ENCODE assay signal across 12 mouse cellular contexts in the genomic region with DNA sequence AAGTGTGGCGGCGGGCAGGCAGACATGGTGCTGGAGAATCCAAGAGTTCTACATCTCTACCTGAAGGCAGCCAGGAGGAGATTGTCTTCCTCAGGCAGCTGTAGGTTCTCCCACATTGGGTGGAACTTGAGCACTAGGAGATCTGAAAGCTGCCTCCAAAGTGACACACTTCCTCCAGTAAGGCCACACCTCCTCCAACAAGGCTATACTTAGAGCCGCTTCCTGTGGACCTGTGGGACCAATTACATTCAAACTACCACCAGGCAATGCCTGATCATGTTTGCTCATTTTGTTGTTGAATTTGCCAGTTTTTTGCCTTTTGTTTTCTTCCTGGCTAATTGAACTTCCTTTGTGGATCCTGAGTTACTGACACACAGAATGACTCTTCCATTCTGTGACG. TPM values are rescaled to one million over a fixed set of nuclear protein-coding genes. Genes with fewer than 3 reads are reported as not detected.
A peak's percentile ranks its signal among the peaks of the same experiment; 100 is the strongest.
DNase-seq lines count a peak whose midpoint lies in the region; ATAC-seq and TF ChIP-seq lines count a peak whose summit lies in the region.
"Had no signal": no experiment of that assay in that cellular context is flagged by ENCODE, and none has a peak within 500 bp of the region (broad histone marks: within the 10 kb centered on the region; RNA-seq: fewer than 3 reads in every experiment).

No protein-coding gene starts in this region.

- TF ChIP-seq RAD21 in CH12.LX (IDR thresholded peaks at IDR 0.05; ENCODE audit: low read depth, low read length), result no peak

- 68% methylated on average over 4 of the region's 4 CpGs for WGBS in embryonic facial prominence, embryonic 10.5 days
- 31% methylated on average over 4 of the region's 4 CpGs for WGBS in liver, embryonic 14.5 days (ENCODE audit: insufficient replicate concordance)
- WGBS in midbrain, postnatal 0 days, result 87% methylated on average over 4 of the region's 4 CpGs

- peak overlapping the region; percentile 52 to 69 (median 61) for H3K4me3 ChIP-seq in CH12.LX (replicated peaks in 1 of 3; ENCODE audit: low read depth in 2 of 3, low read length in 2 of 3, poor library complexity in 1 of 3)
- no peak overlapping the region for H3K4me3 ChIP-seq in embryonic facial prominence, embryonic 10.5 days
- peak overlapping the region; percentile 12 to 38 for H3K4me3 ChIP-seq in liver, embryonic 14.5 days (ENCODE audit: insufficient read depth in 1 of 2, low read depth in 2 of 2, low read length in 2 of 2)
- H3K4me3 ChIP-seq in midbrain, postnatal 0 days (ENCODE audit: low read depth, low read length), result no peak overlapping the region
- H3K4me3 ChIP-seq: gastrocnemius, adult 2 months had no signal

- no peaks in the 10 kb centered on the region for H3K27me3 ChIP-seq in CH12.LX (replicated peaks)
- H3K27me3 ChIP-seq in embryonic facial prominence, embryonic 10.5 days (replicated peaks; ENCODE audit: low read depth, poor library complexity, severe bottlenecking), result no peaks in the 10 kb centered on the region
- H3K27me3 ChIP-seq in liver, embryonic 14.5 days (ENCODE audit: control insufficient read depth, insufficient read depth, low read length), result no peaks in the 10 kb centered on the region
- H3K27me3 ChIP-seq in midbrain, postnatal 0 days (ENCODE audit: insufficient read depth, low read length), result no peaks in the 10 kb centered on the region

- TF ChIP-seq EP300 in CH12.LX (IDR thresholded peaks at IDR 0.05; ENCODE audit: low read length), result peak; percentile 54
- no peak for TF ChIP-seq EP300 in liver, embryonic 14.5 days (IDR thresholded peaks at IDR 0.05; ENCODE audit: low read depth)

- intact Hi-C loops in heart, postnatal 10 days (cut with DNase I), result no loop called here

- TF ChIP-seq CTCF in CH12.LX (conservative IDR thresholded peaks at IDR 0.05 in 1 of 2, IDR thresholded peaks at IDR 0.05 in 1 of 2; ENCODE audit: low read depth in 2 of 2, low read length in 2 of 2), result no peak
- TF ChIP-seq CTCF in liver, embryonic 14.5 days (IDR thresholded peaks at IDR 0.05; ENCODE audit: low read depth), result no peak
- no peak for TF ChIP-seq CTCF in midbrain, postnatal 0 days (IDR thresholded peaks at IDR 0.05)

- peak overlapping the region; percentile 59; the same call in 1 of the 2 replicates for H3K4me2 ChIP-seq in CH12.LX (ENCODE audit: insufficient read depth, low read depth, poor library complexity, severe bottlenecking)
- peak overlapping the region; percentile 77 for H3K4me2 ChIP-seq in liver, embryonic 14.5 days (ENCODE audit: low read depth)
- no peak overlapping the region for H3K4me2 ChIP-seq in midbrain, postnatal 0 days (ENCODE audit: low read depth, low read length, poor library complexity, severe bottlenecking)

- peaks cover 8 to 29% of the 10 kb centered on the region in 2 experiments for H3K36me3 ChIP-seq in CH12.LX (replicated peaks in 1 of 2; ENCODE audit: control insufficient read depth in 1 of 2, insufficient read depth in 1 of 2, low read length in 1 of 2)
- H3K36me3 ChIP-seq in embryonic facial prominence, embryonic 10.5 days (replicated peaks), result peaks cover 54% of the 10 kb centered on the region
- H3K36me3 ChIP-seq in liver, embryonic 14.5 days (replicated peaks; ENCODE audit: control insufficient read depth, insufficient read depth, low read depth), result peaks cover 22% of the 10 kb centered on the region
- peaks cover 42% of the 10 kb centered on the region for H3K36me3 ChIP-seq in midbrain, postnatal 0 days (ENCODE audit: insufficient read depth, low read length)

- H3K27ac ChIP-seq in CH12.LX (ENCODE audit: insufficient read depth, low read depth), result peak overlapping the region; percentile 17; the same call in 1 of the 2 replicates
- peak overlapping the region; percentile 10; the same call in 1 of the 2 replicates for H3K27ac ChIP-seq in embryonic facial prominence, embryonic 10.5 days (replicated peaks)
- peak overlapping the region; percentile 98 for H3K27ac ChIP-seq in liver, embryonic 14.5 days
- no peak overlapping the region for H3K27ac ChIP-seq in midbrain, postnatal 0 days (ENCODE audit: low read depth, low read length)
- H3K27ac ChIP-seq: gastrocnemius, adult 2 months had no signal

- DNase-seq in heart, adult 8-10 months (ENCODE audit: low spot score), result peak; percentile 18
- no peak for DNase-seq in heart, postnatal 10 days
- DNase-seq in CH12.LX (ENCODE audit: extremely low read depth), result peak; percentile 88
- no peak for DNase-seq in embryonic facial prominence, embryonic 10.5 days (ENCODE audit: low spot score)
- peak; percentile 48 to 71 (median 50) for DNase-seq in liver, embryonic 14.5 days (ENCODE audit: low read depth in 3 of 3, low spot score in 3 of 3)
- DNase-seq in midbrain, postnatal 0 days (ENCODE audit: low spot score), result no peak
- no peak for DNase-seq in adrenal gland, adult 18-20 months (ENCODE audit: low spot score in 2 of 2)
- no peak for DNase-seq in right cerebral cortex, adult 2 months (ENCODE audit: low spot score in 2 of 2)
- DNase-seq: gastrocnemius, adult 2 months; kidney, postnatal 4 days; lung, postnatal 4 days had no signal

- dilution Hi-C loops in CH12.LX (cut with MboI; ENCODE audit: extremely low pct_ligation_motif_present, extremely low pct_unique_long_range_greater_than_20kb, low sequenced_read_pairs), result no loop called here

- peak; percentile 91 for ATAC-seq in liver, embryonic 14.5 days (ENCODE audit: insufficient read depth)
- ATAC-seq in midbrain, postnatal 0 days (ENCODE audit: low FRiP score), result no peak
- ATAC-seq: hindbrain, embryonic 16.5 days had no signal

- peak; percentile 74 for TF ChIP-seq POLR2A in CH12.LX (IDR thresholded peaks at IDR 0.05; ENCODE audit: low read depth, low read length)

- H3K4me1 ChIP-seq in CH12.LX (ENCODE audit: control insufficient read depth in 1 of 2, insufficient read depth in 2 of 2), result peaks cover 5 to 21% of the 10 kb centered on the region in 2 experiments
- peaks cover 8% of the 10 kb centered on the region; the same call in 1 of the 2 replicates for H3K4me1 ChIP-seq in embryonic facial prominence, embryonic 10.5 days
- peaks cover 17 to 21% of the 10 kb centered on the region in 2 experiments for H3K4me1 ChIP-seq in liver, embryonic 14.5 days (replicated peaks; ENCODE audit: control insufficient read depth in 2 of 2, insufficient read depth in 2 of 2, low read length in 1 of 2)
- no peaks in the 10 kb centered on the region for H3K4me1 ChIP-seq in midbrain, postnatal 0 days (ENCODE audit: insufficient read depth, low read length)

- in situ Hi-C loops in CH12.LX (cut with MboI; ENCODE audit: low pct_ligation_motif_present, low pct_unique_long_range_greater_than_20kb, low sequenced_read_pairs), result no loop called here

- H3K9me3 ChIP-seq in CH12.LX (replicated peaks; ENCODE audit: low read length), result no peaks in the 10 kb centered on the region
- no peaks in the 10 kb centered on the region for H3K9me3 ChIP-seq in embryonic facial prominence, embryonic 10.5 days
- no peaks in the 10 kb centered on the region for H3K9me3 ChIP-seq in liver, embryonic 14.5 days (ENCODE audit: control insufficient read depth, low read length)
- H3K9me3 ChIP-seq in midbrain, postnatal 0 days (ENCODE audit: low read length), result no peaks in the 10 kb centered on the region

- peak overlapping the region; percentile 56 for H3K9ac ChIP-seq in CH12.LX (ENCODE audit: insufficient read depth, low read depth)
- peak overlapping the region; percentile 60 for H3K9ac ChIP-seq in liver, embryonic 14.5 days (replicated peaks)
- no peak overlapping the region for H3K9ac ChIP-seq in midbrain, postnatal 0 days (replicated peaks; ENCODE audit: low read length, poor library complexity, severe bottlenecking)

- H3K79me2 ChIP-seq in CH12.LX (replicated peaks; ENCODE audit: control insufficient read depth, extremely low read depth, insufficient read depth, poor library complexity, severe bottlenecking), result no peaks in the 10 kb centered on the region; the same call in 1 of the 2 replicates

TF ChIP-seq in CH12.LX, 34 proteins besides CTCF, POLR2A, EP300 and RAD21 (continues in another document):
- TF ChIP-seq POLR2AphosphoS2 (IDR thresholded peaks at IDR 0.05; ENCODE audit: low read depth, low read length), result no peak
- 0 out of 2 replicates have a peak, but pooled peaks have one; percentile 39 for TF ChIP-seq KAT2A (IDR thresholded peaks at IDR 0.05; ENCODE audit: insufficient replicate concordance, low read length)
- peak; percentile 65 for TF ChIP-seq MXI1 (IDR thresholded peaks at IDR 0.05; ENCODE audit: low read depth, low read length)
- TF ChIP-seq MAX (IDR thresholded peaks at IDR 0.05; ENCODE audit: low read length), result peak; percentile 69
- TF ChIP-seq MEF2A (IDR thresholded peaks at IDR 0.05; ENCODE audit: borderline replicate concordance, low read depth, low read length), result peak; percentile 82
- no peak for TF ChIP-seq MAFK (IDR thresholded peaks at IDR 0.05; ENCODE audit: insufficient replicate concordance, low read length)
- TF ChIP-seq HCFC1 (IDR thresholded peaks at IDR 0.05; ENCODE audit: low read depth, low read length), result peak; percentile 59
- TF ChIP-seq GABPA (IDR thresholded peaks at IDR 0.05; ENCODE audit: insufficient replicate concordance, low read depth, low read length), result no peak
- peak; percentile 59 for TF ChIP-seq JUND (conservative IDR thresholded peaks at IDR 0.05; ENCODE audit: low read depth, low read length)
- no peak for TF ChIP-seq PAX5 (IDR thresholded peaks at IDR 0.05; ENCODE audit: low read length)
- TF ChIP-seq ZC3H11A (IDR thresholded peaks at IDR 0.05; ENCODE audit: low read depth, low read length), result 0 out of 2 replicates have a peak, but pooled peaks have one; percentile 4
- TF ChIP-seq RCOR1 (conservative IDR thresholded peaks at IDR 0.05; ENCODE audit: low read depth, low read length), result peak; percentile 62; the same call in 1 of the 2 replicates
- TF ChIP-seq CHD1 (IDR thresholded peaks at IDR 0.05; ENCODE audit: low read depth, low read length), result peak; percentile 15; the same call in 1 of the 2 replicates
- no peak for TF ChIP-seq IRF4 (IDR thresholded peaks at IDR 0.05; ENCODE audit: low read depth, low read length)
- no peak for TF ChIP-seq NRF1 (IDR thresholded peaks at IDR 0.05; ENCODE audit: low read depth, low read length)

RNA-seq across cellular contexts. Expression of gene Coq8a, which starts 51.4 kb away (rescaled TPM):
- total RNA-seq in heart, adult 8-10 months (2022), result 1,000 to 10,000 TPM in 1 of 4 experiments, 100 to 1,000 TPM in 3; 923 to 1,131 (median 957) TPM
- total RNA-seq in heart, postnatal 10 days (2021), result 100 to 1,000 TPM; 568 to 689 TPM
- total RNA-seq in CH12.LX (2012; rRNA removed) (74.0 and 88.1 TPM in 2 replicates), CH12.LX (2014; rRNA removed) (73.4 and 84.6 TPM in 2 replicates)
- 237 and 248 TPM in 2 replicates for polyA plus RNA-seq in CH12.LX (2012; ENCODE audit: insufficient read length, low read depth)
- 1.7 and 2.6 TPM in 2 replicates for polyA plus RNA-seq in embryonic facial prominence, embryonic 10.5 days (2016; fragmentation: Nextera tagmentation; extraction: Ambion mirVana)
- polyA plus RNA-seq in liver, embryonic 14.5 days (2012; rRNA removed), result 3.8 and 4.1 TPM in 2 replicates
- polyA plus RNA-seq in liver, embryonic 14.5 days (2014; fragmentation: Nextera tagmentation; extraction: Ambion mirVana), result 14.3 and 16.2 TPM in 2 replicates
- total RNA-seq in midbrain, postnatal 0 days (2014; rRNA removed), result 2.1 and 7.2 TPM in 2 replicates
- 6.8 and 8.3 TPM in 2 replicates for polyA plus RNA-seq in midbrain, postnatal 0 days (2015; fragmentation: Nextera tagmentation; extraction: Ambion mirVana)
- 100 to 1,000 TPM; 319 to 568 TPM for total RNA-seq in adrenal gland, adult 18-20 months (2021)

Comparison
In these comparisons a context has a peak if more than half of its experiments do, and no peak if none do; other contexts are left out.
1. DNase-seq: peak in heart, adult 8-10 months (single experiment), CH12.LX (single experiment) and liver, embryonic 14.5 days (3 of 3); none in heart, postnatal 10 days (0 of 2), embryonic facial prominence, embryonic 10.5 days (single experiment), midbrain, postnatal 0 days (single experiment), adrenal gland, adult 18-20 months (0 of 2) and right cerebral cortex, adult 2 months (0 of 2).
2. H3K4me3 ChIP-seq: peak in CH12.LX (3 of 3) and liver, embryonic 14.5 days (2 of 2); none in embryonic facial prominence, embryonic 10.5 days (single experiment) and midbrain, postnatal 0 days (single experiment).